Mouse (Mus musculus): ENCODE results near the gene Hectd3. TPM values are rescaled to one million over a fixed set of nuclear protein-coding genes. Genes with fewer than 3 reads are reported as not detected.

The Hectd3 gene
- polyA plus RNA-seq, 1 experiment from 2014 or later = 6.3 TPM

DNA sequence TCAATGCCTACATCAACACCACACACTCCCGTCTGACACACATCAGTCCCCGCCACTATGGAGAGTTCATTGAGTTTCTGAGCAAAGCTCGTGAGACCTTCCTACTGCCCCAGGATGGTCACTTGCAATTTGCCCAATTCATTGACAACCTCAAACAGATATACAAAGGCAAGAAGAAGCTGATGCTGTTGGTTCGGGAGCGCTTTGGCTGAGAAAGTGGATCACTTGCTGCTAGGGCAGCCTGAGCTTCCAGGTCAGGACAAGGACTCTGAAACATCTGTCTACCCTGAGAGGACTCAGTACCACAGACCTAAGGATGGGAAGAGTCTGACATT, 8.0 kb upstream of the Hectd3 start:
- 65% methylated on average over 5 of the region's 5 CpGs for WGBS
- H3K4me1 ChIP-seq (replicated peaks; ENCODE audit: control insufficient read depth, insufficient read depth) = no peaks in the 10 kb centered on the region
- H3K4me3 ChIP-seq (ENCODE audit: low read depth, low read length) = no peak overlapping the region
- H3K27me3 ChIP-seq (ENCODE audit: control insufficient read depth, insufficient read depth, low read length) = no peaks in the 10 kb centered on the region
- H3K9me3 ChIP-seq (ENCODE audit: control insufficient read depth, low read length) = no peaks in the 10 kb centered on the region
- H3K4me2 ChIP-seq (replicated peaks; ENCODE audit: low read depth) = no peak overlapping the region
- no peak for DNase-seq (ENCODE audit: low spot score)
- no peak overlapping the region for H3K27ac ChIP-seq (replicated peaks)
- H3K9ac ChIP-seq (ENCODE audit: low read length) = no peak overlapping the region
- ATAC-seq (ENCODE audit: low FRiP score, low TSS enrichment) = no peak
- no peaks in the 10 kb centered on the region for H3K36me3 ChIP-seq (ENCODE audit: control insufficient read depth, insufficient read depth, low read length)
- no peak for TF ChIP-seq CTCF (IDR thresholded peaks at IDR 0.05; ENCODE audit: low read depth)
- no peak for TF ChIP-seq EP300 (optimal IDR thresholded peaks at IDR 0.05)

DNA sequence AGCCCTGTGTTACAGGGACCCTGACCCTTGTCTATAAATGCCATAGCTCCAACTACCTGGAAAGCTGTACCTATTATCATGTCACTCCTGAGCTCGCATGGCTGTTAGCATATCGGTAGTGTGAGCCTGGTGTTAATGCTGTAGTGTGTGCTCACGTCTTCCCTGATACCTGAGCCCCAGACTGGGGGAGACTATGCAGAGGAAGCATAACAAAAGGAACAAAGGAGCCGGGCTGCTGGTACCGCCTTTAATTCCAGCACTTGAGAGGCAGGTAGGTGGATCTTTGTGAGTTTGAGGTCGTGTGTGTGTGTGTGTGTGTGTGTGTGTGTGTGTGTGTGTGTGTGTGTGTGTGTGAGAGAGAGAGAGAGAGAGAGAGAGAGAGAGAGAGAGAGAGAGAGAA, 5.4 kb upstream of the Hectd3 start:
- Histone ChIP-seq H3K4me3 (ENCODE audit: low read depth, low read length) (no peak overlapping the region), H3K27me3 (ENCODE audit: control insufficient read depth, insufficient read depth, low read length) (no peaks in the 10 kb centered on the region), H3K4me1 (replicated peaks; ENCODE audit: control insufficient read depth, insufficient read depth) (peaks cover 4% of the 10 kb centered on the region), H3K27ac (replicated peaks) (no peak overlapping the region), H3K4me2 (replicated peaks; ENCODE audit: low read depth) (no peak overlapping the region), H3K9me3 (ENCODE audit: control insufficient read depth, low read length) (no peaks in the 10 kb centered on the region), H3K9ac (ENCODE audit: low read length) (no peak overlapping the region), H3K36me3 (ENCODE audit: control insufficient read depth, insufficient read depth, low read length) (no peaks in the 10 kb centered on the region)
- ATAC-seq (ENCODE audit: low FRiP score, low TSS enrichment) (no peak), DNase-seq (ENCODE audit: low spot score) (no peak)
- 62% methylated on average over 6 of the region's 6 CpGs for WGBS
- no peak for TF ChIP-seq CTCF (IDR thresholded peaks at IDR 0.05; ENCODE audit: low read depth)
- no peak for TF ChIP-seq EP300 (optimal IDR thresholded peaks at IDR 0.05)

DNA sequence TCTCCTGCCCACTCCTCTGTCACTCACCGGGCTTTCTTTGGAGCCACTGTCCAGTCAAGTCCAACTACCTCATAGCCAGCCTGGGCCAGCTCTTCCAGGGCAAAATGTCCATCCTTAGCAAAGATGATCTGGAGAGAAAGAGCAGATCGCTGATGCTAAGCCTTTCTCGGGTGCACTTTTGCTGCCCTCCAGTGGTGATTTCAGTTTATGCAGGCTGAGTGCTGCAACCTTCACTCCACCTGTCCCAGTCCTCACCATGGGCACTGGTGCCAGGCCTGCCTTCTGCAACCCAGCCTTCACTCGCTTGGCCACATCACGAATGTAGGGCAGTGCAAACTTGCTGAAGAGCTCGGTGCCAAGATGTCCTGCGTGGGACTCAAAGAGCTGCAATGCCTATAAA, 3.8 kb upstream of the Hectd3 start:
- Histone ChIP-seq H3K4me2 (replicated peaks; ENCODE audit: low read depth) (no peak overlapping the region), H3K27me3 (ENCODE audit: control insufficient read depth, insufficient read depth, low read length) (no peaks in the 10 kb centered on the region), H3K27ac (replicated peaks) (no peak overlapping the region), H3K9me3 (ENCODE audit: control insufficient read depth, low read length) (no peaks in the 10 kb centered on the region), H3K36me3 (ENCODE audit: control insufficient read depth, insufficient read depth, low read length) (no peaks in the 10 kb centered on the region), H3K4me1 (replicated peaks; ENCODE audit: control insufficient read depth, insufficient read depth) (peaks cover 7% of the 10 kb centered on the region), H3K9ac (ENCODE audit: low read length) (no peak overlapping the region), H3K4me3 (ENCODE audit: low read depth, low read length) (no peak overlapping the region)
- TF ChIP-seq EP300 (optimal IDR thresholded peaks at IDR 0.05) = no peak
- peak; percentile 96 for TF ChIP-seq CTCF (IDR thresholded peaks at IDR 0.05; ENCODE audit: low read depth)
- DNase-seq (ENCODE audit: low spot score) (peak; percentile 84), ATAC-seq (ENCODE audit: low FRiP score, low TSS enrichment) (no peak)
- 9% methylated on average over 7 of the region's 7 CpGs for WGBS

DNA sequence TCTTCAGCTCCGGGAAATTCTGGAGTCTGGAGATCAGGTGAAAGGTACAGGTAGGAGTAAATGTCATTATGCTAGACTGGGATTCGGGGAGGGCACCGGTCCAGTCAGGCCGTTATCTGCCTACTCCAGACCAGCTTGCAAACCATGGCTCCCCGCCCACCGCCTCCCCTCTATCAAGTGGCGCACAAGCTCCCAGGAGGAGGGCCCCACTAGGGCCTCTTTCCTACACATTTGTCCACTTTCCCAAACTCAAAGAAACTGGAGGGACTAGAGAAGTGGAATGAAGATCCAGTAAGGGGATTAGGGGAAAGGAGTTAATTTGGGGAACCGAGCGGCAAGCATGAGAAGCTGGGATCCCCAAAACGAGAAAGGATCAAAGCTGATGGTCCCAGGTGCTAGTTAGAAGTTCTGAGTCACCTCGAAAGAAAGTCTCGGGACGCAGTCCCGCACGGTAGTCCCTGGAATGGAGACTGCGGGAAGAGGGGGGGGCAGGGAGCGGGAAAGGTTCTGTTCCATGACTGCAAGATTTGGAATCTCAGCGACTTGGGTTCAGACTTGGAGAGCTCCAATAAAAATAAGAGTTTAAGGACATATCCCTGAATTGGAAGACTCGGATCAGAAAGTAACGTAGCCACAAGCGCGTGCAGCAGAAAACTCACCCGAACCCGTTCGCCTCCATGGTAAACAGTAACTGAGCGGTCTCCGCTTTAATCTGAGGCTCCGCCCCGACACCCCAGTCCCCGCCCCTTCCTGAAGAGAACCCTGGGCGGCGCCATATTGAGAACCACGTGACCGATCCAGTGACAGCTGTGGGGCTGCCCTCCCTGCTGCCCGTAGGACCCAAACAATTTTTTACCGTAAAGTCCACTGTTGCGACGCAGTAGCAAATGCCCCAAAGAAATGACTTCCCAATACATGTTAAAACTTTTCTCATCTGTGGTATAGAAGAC, 1.2 kb upstream of the Hectd3 start, which contains the start of gene Urod:
Gene Urod (minus strand): TSS at position 742 of the 950 bp plus-strand sequence.
- Histone ChIP-seq H3K9me3 (ENCODE audit: control insufficient read depth, low read length) (no peaks in the 10 kb centered on the region), H3K27ac (replicated peaks) (peak within 1 kb of the TSS; percentile 82), H3K27me3 (ENCODE audit: control insufficient read depth, insufficient read depth, low read length) (no peaks in the 10 kb centered on the region), H3K4me1 (replicated peaks; ENCODE audit: control insufficient read depth, insufficient read depth) (peaks cover 7% of the 10 kb centered on the region), H3K4me2 (replicated peaks; ENCODE audit: low read depth) (peak within 1 kb of the TSS; percentile 97), H3K36me3 (ENCODE audit: control insufficient read depth, insufficient read depth, low read length) (peaks cover 6% of the 10 kb centered on the region), H3K4me3 (ENCODE audit: low read depth, low read length) (peak within 1 kb of the TSS; percentile 86), H3K9ac (ENCODE audit: low read length) (peak within 1 kb of the TSS; percentile 83)
- TF ChIP-seq CTCF (IDR thresholded peaks at IDR 0.05; ENCODE audit: low read depth) (no peak), EP300 (optimal IDR thresholded peaks at IDR 0.05) (no peak)
- under 1% methylated on average over 38 of the region's 38 CpGs for WGBS
- ATAC-seq (ENCODE audit: low FRiP score, low TSS enrichment) = peak; percentile 94
- DNase-seq (ENCODE audit: low spot score) = peak; percentile 96

DNA sequence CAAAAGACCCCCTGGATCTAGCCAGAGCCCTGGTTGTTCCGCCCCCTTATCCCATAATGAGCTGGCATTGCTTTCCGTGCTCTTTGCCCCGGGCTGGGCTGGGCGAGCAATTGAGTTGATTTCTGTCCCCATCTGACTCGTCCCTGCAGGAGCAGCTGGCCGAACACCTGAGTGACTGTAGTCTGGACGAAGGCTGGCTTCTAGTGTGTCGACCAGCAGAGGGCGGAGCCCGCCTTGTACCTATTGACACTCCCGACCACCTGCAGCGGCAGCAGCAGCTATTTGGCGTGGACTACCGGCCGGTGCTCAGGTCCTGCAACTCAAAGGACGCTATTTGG, 650 bp downstream of the Hectd3 start:
- Histone ChIP-seq H3K4me3 (ENCODE audit: low read depth, low read length) (peak overlapping the region; percentile 86), H3K27me3 (ENCODE audit: control insufficient read depth, insufficient read depth, low read length) (no peaks in the 10 kb centered on the region), H3K4me2 (replicated peaks; ENCODE audit: low read depth) (peak overlapping the region; percentile 97), H3K9me3 (ENCODE audit: control insufficient read depth, low read length) (no peaks in the 10 kb centered on the region), H3K9ac (ENCODE audit: low read length) (peak overlapping the region; percentile 83), H3K36me3 (ENCODE audit: control insufficient read depth, insufficient read depth, low read length) (peaks cover 8% of the 10 kb centered on the region), H3K27ac (replicated peaks) (peak overlapping the region; percentile 82), H3K4me1 (replicated peaks; ENCODE audit: control insufficient read depth, insufficient read depth) (peaks cover 7% of the 10 kb centered on the region)
- DNase-seq (ENCODE audit: low spot score) = peak; percentile 79
- TF ChIP-seq CTCF (IDR thresholded peaks at IDR 0.05; ENCODE audit: low read depth) (peak; percentile 68), EP300 (optimal IDR thresholded peaks at IDR 0.05) (no peak)
- ATAC-seq (ENCODE audit: low FRiP score, low TSS enrichment) = peak; percentile 48
- 0% methylated on average over 16 of the region's 16 CpGs for WGBS

DNA sequence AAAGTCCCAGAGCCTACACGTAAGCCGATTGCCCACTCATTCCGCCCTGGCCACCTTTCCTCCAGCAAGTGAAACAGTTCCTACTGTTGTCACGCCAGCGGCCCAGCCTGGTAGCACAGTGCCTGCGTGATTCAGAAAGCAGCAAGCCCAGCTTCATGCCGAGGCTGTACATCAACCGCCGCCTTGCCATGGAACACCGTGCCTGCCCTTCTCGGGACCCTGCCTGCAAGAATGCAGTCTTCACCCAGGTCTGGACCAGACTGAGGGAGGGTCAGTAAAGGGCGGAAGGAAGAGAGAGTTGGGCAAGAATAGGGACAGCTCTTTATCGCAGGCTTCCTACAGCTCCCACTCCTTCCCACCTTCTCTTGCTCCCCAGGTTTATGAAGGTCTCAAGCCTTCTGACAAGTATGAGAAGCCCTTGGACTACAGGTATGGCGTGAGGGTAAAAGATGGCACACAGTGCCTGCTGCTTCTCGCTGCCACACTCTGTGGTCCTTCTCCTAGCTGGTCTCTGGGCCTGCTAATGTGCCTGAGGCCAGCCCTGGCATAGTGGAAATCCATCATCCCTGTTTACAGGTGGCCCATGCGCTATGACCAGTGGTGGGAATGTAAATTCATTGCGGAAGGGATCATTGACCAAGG, 4.5 kb downstream of the Hectd3 start:
- H3K4me3 ChIP-seq (ENCODE audit: low read depth, low read length) = no peak overlapping the region
- H3K4me1 ChIP-seq (replicated peaks; ENCODE audit: control insufficient read depth, insufficient read depth) = peaks cover 3% of the 10 kb centered on the region; the same call in 1 of the 2 replicates
- no peak overlapping the region for H3K4me2 ChIP-seq (replicated peaks; ENCODE audit: low read depth)
- no peak overlapping the region for H3K27ac ChIP-seq (replicated peaks)
- DNase-seq (ENCODE audit: low spot score) (no peak), ATAC-seq (ENCODE audit: low FRiP score, low TSS enrichment) (no peak)
- TF ChIP-seq EP300 (optimal IDR thresholded peaks at IDR 0.05) (no peak), CTCF (IDR thresholded peaks at IDR 0.05; ENCODE audit: low read depth) (no peak)
- H3K9ac ChIP-seq (ENCODE audit: low read length) = no peak overlapping the region
- no peaks in the 10 kb centered on the region for H3K9me3 ChIP-seq (ENCODE audit: control insufficient read depth, low read length)
- H3K27me3 ChIP-seq (ENCODE audit: control insufficient read depth, insufficient read depth, low read length) = no peaks in the 10 kb centered on the region
- WGBS = 95% methylated on average over 17 of the region's 17 CpGs
- H3K36me3 ChIP-seq (ENCODE audit: control insufficient read depth, insufficient read depth, low read length) = peaks cover 11% of the 10 kb centered on the region

All from stomach, postnatal 0 days (tissue).